Mouse (Mus musculus) heart, postnatal 0 days (tissue): Measurements from ENCODE around the gene Il12rb1. TPM values are rescaled to one million over a fixed set of nuclear protein-coding genes. Genes with fewer than 3 reads are reported as not detected.
A peak's percentile ranks its signal among the peaks of the same experiment; 100 is the strongest.

Source experiments
- ATAC-seq: fragments of 200-750 bp; cut with Nextera tagmentation; 2 replicates; pipeline ENCODE4 v1.8.0; 2017; ENCODE audit warnings: low read depth, moderate number of reproducible peaks, moderate library complexity; ENCODE audit not compliant: insufficient read depth
- DNase-seq: peaks from one replicate; pipeline ENCODE4 v3.0.0-alpha.2; 2016; ENCODE audit warnings: low spot score
- H3K27ac ChIP-seq: fragments of 300-500 bp; sonication (generic); 2 replicates; pipeline ENCODE4 v1.5.1; 2014; ENCODE audit warnings: low read depth, mild to moderate bottlenecking
- H3K27me3 ChIP-seq: fragments of 300-500 bp; sonication (generic); 2 replicates; pipeline ENCODE4 v1.6.1; 2014; ENCODE audit warnings: low read length, mixed read lengths; ENCODE audit not compliant: control insufficient read depth, insufficient read depth
- H3K36me3 ChIP-seq: fragments of 300-500 bp; sonication (generic); replicated peaks from 2 replicates; pipeline ENCODE4 v1.6.1; 2014; ENCODE audit warnings: low read length, mixed read lengths; ENCODE audit not compliant: control insufficient read depth, insufficient read depth
- H3K4me1 ChIP-seq: fragments of 300-500 bp; sonication (generic); 2 replicates; pipeline ENCODE4 v1.6.1; 2014; ENCODE audit warnings: antibody characterized with exemption; ENCODE audit not compliant: control insufficient read depth, insufficient read depth
- H3K4me2 ChIP-seq: fragments of 300-500 bp; sonication (generic); 2 replicates; pipeline ENCODE4 v1.6.1; 2014; ENCODE audit warnings: low read depth, mild to moderate bottlenecking, low read length, moderate library complexity
- H3K4me3 ChIP-seq: fragments of 300-500 bp; sonication (generic); 2 replicates; pipeline ENCODE4 v1.5.1; 2014; ENCODE audit warnings: low read depth, low read length
- H3K9ac ChIP-seq: fragments of 300-500 bp; sonication (generic); replicated peaks from 2 replicates; pipeline ENCODE4 v1.6.1; 2014; ENCODE audit warnings: low read depth, low read length, mixed read lengths
- H3K9me3 ChIP-seq: fragments of 300-500 bp; sonication (generic); replicated peaks from 2 replicates; pipeline ENCODE4 v1.6.1; 2016; ENCODE audit warnings: low read length; ENCODE audit not compliant: control insufficient read depth
- CTCF ChIP-seq: IDR thresholded peaks from 2 replicates; pipeline ENCODE4 v1.5.1; 2016; ENCODE audit warnings: antibody characterized with exemption, control low read depth, low read depth
- EP300 ChIP-seq: IDR thresholded peaks from 2 replicates; pipeline ENCODE4 v1.6.1; 2016; ENCODE audit warnings: antibody characterized with exemption, low read depth
- WGBS: fragments of 180-500 bp; shearing (Covaris S2); extraction: QIAGEN DNeasy Blood & Tissue Kit; methylation state at CpG from one replicate; pipeline ENCODE4 v1.1.7; 2014; 5-methylcytosine and 5-hydroxymethylcytosine counted together
- polyA plus RNA-seq: library from polyadenylated mRNA; unstranded; fragments of >200 nt; fragmentation: Nextera tagmentation; extraction: Ambion mirVana; gene quantifications from 2 replicates; pipeline ENCODE4 v1.2.1, GENCODE M21; 2015
- total RNA-seq: library from RNA; depleted of rRNA; stranded (reverse); fragments of >200 nt; gene quantifications from 2 replicates; pipeline ENCODE4 v1.2.3, GENCODE M21; 2014; ENCODE audit warnings: low replicate concordance

Gene Il12rb1
- total and polyA plus RNA-seq, 2 experiments from 2014 or later, result not detected

DNA sequence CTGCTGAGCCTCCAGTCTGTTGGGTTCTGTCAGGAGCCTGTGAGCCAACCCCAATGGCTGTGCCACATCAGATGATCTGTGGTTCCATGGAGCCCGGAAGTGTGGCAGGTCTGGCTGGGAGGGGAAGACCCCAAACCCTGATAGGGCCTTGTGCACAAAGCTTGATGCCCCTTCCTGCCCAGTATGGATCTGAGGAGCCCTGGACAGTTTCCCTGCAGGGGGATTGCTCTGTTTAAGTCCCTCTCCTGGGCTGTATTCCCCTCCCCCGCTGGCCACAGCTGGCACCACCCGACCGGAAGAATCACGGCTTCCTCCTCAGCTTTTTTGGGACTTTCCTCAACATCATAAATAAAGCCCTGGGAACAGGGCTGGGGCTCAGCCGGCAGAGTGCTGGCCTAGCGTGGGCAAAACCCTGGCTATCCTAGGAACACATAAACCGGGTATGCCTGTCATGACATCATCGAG is 24.8 kb downstream of the Il12rb1 start:
- Histone ChIP-seq H3K4me1 (peaks cover 17% of the 10 kb centered on the region), H3K9ac (peak overlapping the region; percentile 1; the same call in 1 of the 2 replicates), H3K36me3 (peaks cover 16% of the 10 kb centered on the region; the same call in 1 of the 2 replicates), H3K4me3 (no peak overlapping the region), H3K9me3 (no peaks in the 10 kb centered on the region), H3K27me3 (no peaks in the 10 kb centered on the region), H3K4me2 (no peak overlapping the region), H3K27ac (peak overlapping the region; percentile 90)
- DNase-seq (no peak), ATAC-seq (0 out of 2 replicates have a peak, but pooled peaks have one; percentile 1)
- TF ChIP-seq CTCF (no peak), EP300 (no peak)
- WGBS, result 45% methylated on average over 9 of the region's 9 CpGs

DNA sequence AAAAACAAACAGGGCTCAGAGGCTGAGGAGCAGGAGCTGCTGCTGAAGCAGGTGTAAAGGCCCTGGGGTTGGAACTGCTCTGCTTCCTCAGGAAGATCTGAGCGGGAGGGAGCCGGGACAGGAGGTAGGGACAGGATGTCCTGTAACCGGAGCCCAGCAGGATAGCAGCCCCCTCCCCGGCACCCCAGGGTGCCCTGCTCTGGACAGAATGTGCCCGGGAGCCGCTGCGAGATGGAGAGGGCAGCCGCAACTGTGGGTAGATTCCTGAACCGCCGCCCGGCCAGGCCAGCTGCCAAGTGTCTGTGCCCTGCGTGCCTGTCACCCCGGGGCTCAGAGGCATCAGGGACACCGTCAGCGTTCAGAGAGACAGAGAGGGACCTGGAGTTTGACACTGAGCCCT is 25.3 kb downstream of the Il12rb1 start:
- H3K4me2 ChIP-seq, result no peak overlapping the region
- peaks cover 16% of the 10 kb centered on the region; the same call in 1 of the 2 replicates for H3K36me3 ChIP-seq
- H3K27ac ChIP-seq, result peak overlapping the region; percentile 90
- peak; percentile 93 for ATAC-seq
- peaks cover 21% of the 10 kb centered on the region for H3K4me1 ChIP-seq
- TF ChIP-seq CTCF (no peak), EP300 (peak; percentile 99)
- peak overlapping the region; percentile 1; the same call in 1 of the 2 replicates for H3K9ac ChIP-seq
- no peaks in the 10 kb centered on the region for H3K27me3 ChIP-seq
- peak; percentile 90 for DNase-seq
- H3K4me3 ChIP-seq, result no peak overlapping the region
- no peaks in the 10 kb centered on the region for H3K9me3 ChIP-seq
- 13% methylated on average over 15 of the region's 15 CpGs for WGBS

DNA sequence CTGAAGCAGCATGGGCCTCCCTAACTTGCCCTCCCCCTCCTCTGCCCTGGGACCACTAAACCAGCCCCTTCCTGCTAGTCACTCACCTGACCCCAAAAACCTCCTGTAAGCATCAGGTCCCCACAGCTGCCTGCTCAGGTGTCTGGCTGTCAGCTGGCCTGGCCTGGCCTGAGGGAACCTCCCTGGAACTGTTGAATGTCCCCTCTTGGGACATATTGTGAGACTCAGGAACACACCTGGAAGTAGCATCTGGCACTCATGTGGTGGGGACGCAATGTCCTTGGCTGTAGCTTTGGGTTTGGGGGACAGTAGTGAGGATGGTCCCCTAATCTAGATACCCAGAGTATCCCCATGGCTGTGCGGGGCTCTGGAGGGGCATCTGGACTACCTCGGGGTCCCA is 25.8 kb downstream of the Il12rb1 start:
- Histone ChIP-seq H3K27ac (peak overlapping the region; percentile 90), H3K9ac (no peak overlapping the region), H3K4me3 (no peak overlapping the region), H3K36me3 (peaks cover 16% of the 10 kb centered on the region; the same call in 1 of the 2 replicates), H3K4me2 (no peak overlapping the region), H3K27me3 (no peaks in the 10 kb centered on the region), H3K9me3 (no peaks in the 10 kb centered on the region), H3K4me1 (peaks cover 22% of the 10 kb centered on the region)
- ATAC-seq (peak; percentile 16), DNase-seq (no peak)
- 98% methylated on average over 3 of the region's 3 CpGs for WGBS
- no peak for TF ChIP-seq EP300
- TF ChIP-seq CTCF, result no peak

DNA sequence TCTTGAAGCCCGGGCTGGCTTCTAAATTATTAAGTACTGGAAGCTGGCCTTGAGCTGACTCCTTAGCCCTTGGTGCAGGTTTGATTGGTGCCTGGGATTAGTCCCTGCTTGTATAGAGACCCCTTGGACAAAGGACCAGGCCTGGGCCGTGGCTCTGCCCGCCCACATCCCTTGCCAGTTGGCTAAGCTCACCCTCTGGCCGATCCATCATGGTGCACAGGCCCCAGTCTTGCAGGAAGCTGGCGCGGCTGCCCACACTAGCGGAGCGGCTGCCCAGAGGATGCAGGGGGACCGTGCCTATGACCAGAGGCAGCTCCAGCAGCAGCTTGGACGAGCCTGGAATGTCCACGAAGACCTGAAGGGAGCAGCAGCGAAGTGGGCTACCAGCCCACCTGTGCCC is 28.4 kb downstream of the Il12rb1 start:
- H3K4me3 ChIP-seq, result no peak overlapping the region
- no peak overlapping the region for H3K4me2 ChIP-seq
- ATAC-seq (no peak), DNase-seq (no peak)
- H3K27me3 ChIP-seq, result no peaks in the 10 kb centered on the region
- no peak overlapping the region for H3K27ac ChIP-seq
- no peak for TF ChIP-seq CTCF
- no peaks in the 10 kb centered on the region for H3K9me3 ChIP-seq
- no peak overlapping the region for H3K9ac ChIP-seq
- peaks cover 22% of the 10 kb centered on the region for H3K4me1 ChIP-seq
- H3K36me3 ChIP-seq, result peaks cover 16% of the 10 kb centered on the region; the same call in 1 of the 2 replicates
- 86% methylated on average over 12 of the region's 12 CpGs for WGBS

DNA sequence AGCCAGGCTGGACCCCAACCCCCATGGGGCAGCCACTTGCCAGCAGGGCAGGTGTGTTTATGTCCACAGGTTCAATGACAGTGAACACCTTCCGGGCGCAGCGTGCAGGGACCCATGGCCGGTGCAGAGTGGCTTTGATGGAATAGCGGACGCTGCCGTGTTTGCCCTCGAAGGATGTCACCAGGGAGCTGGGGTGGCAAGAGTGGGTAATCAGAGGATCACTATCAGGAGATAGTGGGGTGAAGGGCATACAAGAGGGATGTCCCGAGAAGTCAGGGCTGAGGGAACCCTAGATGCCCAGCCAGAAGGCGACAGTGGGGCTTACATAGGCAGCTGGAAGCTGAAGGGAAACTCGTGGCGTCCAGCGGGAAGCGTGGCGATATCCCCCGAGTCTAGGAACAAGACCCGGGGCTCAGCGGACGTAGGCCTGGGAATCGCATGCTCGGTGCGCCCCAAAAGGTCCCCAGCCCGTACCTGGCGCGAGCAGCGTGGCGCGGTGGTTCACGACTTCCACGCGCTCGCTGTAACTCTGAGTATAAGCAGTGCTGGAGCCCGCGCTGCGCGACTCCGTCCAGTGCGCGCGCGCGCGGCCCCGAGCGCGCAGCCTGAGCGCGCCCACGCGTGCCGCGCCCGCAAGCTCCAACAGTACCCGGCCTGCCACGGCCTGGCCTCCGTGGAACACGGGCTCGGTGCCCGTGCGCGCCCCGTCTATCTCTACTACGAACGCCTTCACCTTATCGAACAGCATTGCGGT is 30.6 kb downstream of the Il12rb1 start:
- DNase-seq (no peak), ATAC-seq (peak; percentile 31)
- Histone ChIP-seq H3K4me3 (peak overlapping the region; percentile 74), H3K9me3 (no peaks in the 10 kb centered on the region), H3K9ac (peak overlapping the region; percentile 83), H3K4me2 (peak overlapping the region; percentile 80), H3K36me3 (peaks cover 16% of the 10 kb centered on the region; the same call in 1 of the 2 replicates), H3K27ac (peak overlapping the region; percentile 96), H3K4me1 (peaks cover 10% of the 10 kb centered on the region), H3K27me3 (no peaks in the 10 kb centered on the region)
- WGBS, result 2% methylated on average over 63 of the region's 66 CpGs
- TF ChIP-seq EP300, result no peak
- TF ChIP-seq CTCF, result no peak
